Mouse (Mus musculus): Measurements from ENCODE around the gene Slc12a5. TPM values are rescaled to one million over a fixed set of nuclear protein-coding genes. Genes with fewer than 3 reads are reported as not detected.
A peak's percentile ranks its signal among the peaks of the same experiment; 100 is the strongest.

Slc12a5 gene
- polyA plus RNA-seq, 1 experiment from 2014 or later, result 0.63 TPM

DNA sequence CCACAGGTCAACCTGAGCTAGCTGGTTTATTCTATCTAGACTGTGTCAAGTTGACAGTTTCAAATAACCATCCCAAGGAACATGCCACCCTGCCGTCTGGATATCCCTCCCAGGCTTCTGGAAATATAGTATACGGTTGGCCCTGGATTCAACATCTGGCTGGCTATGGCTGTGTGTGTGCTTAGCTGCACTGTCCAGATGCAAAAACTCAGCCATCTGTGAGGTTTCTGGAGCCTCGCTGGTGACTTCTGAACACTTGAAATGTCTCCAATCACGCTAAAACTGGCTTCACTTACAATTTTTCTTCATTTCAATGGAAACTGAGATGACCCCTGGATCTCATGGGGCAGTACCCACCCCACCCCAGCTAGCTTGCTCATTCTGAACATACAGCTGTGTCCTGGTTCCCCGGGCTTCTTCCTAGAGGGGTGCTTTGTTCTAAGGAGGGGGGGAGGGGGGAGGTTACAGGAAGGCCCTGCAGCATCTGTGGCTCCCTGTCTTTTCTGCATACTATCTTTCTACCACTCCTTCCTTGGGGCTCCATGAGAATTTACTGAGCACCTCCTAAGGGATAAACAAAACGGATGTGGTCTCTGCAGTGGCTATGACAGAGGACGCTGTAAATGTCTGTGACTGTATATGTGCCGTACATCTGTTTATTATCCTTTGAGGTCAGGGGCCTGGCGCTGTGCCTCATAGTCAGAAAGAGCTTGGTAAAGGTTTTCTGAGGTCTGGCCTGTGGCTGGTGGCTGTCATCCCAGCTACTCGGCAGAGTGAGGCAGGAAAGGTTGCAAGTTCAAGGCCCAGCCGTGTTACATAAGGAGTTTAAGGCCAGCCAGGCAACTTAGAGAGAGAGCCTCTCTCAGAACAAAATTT is 29.7 kb upstream of the Slc12a5 start:
- Histone ChIP-seq H3K4me2 (no peak overlapping the region), H3K27ac (no peak overlapping the region), H3K27me3 (replicated peaks) (peaks cover 61% of the 10 kb centered on the region), H3K4me1 (no peaks in the 10 kb centered on the region), H3K4me3 (no peak overlapping the region), H3K36me3 (no peaks in the 10 kb centered on the region), H3K9ac (no peak overlapping the region), H3K9me3 (replicated peaks) (no peaks in the 10 kb centered on the region)
- ATAC-seq, result no peak
- 49% methylated on average over 11 of the region's 11 CpGs for WGBS (ENCODE audit: insufficient replicate concordance)

DNA sequence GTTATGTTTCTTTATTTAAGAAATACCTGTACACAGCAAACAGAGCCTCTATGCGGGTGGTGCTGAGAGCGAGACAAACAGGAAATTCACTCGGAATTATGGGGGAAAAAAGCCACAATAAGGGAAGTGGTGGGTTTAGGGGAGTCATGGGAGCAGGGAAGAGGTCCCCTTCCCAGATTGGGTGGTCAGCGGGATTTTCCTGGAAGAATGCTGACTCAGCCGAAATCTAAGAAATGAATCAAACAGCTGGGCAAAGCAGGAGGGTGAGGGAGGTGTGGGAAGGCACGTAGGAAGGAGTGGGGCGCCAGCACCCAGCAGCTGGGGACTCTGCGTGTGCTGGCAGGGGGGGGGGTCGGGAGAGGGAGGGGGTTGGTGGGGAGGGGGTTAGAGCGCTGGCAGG is 27.1 kb upstream of the Slc12a5 start:
- WGBS (ENCODE audit: insufficient replicate concordance), result 27% methylated on average over 9 of the region's 10 CpGs
- no peak for ATAC-seq
- Histone ChIP-seq H3K4me1 (peaks cover 3% of the 10 kb centered on the region; the same call in 1 of the 2 replicates), H3K27me3 (replicated peaks) (peaks cover 71% of the 10 kb centered on the region), H3K36me3 (no peaks in the 10 kb centered on the region), H3K4me2 (no peak overlapping the region), H3K27ac (no peak overlapping the region), H3K9me3 (replicated peaks) (no peaks in the 10 kb centered on the region), H3K4me3 (no peak overlapping the region), H3K9ac (no peak overlapping the region)

DNA sequence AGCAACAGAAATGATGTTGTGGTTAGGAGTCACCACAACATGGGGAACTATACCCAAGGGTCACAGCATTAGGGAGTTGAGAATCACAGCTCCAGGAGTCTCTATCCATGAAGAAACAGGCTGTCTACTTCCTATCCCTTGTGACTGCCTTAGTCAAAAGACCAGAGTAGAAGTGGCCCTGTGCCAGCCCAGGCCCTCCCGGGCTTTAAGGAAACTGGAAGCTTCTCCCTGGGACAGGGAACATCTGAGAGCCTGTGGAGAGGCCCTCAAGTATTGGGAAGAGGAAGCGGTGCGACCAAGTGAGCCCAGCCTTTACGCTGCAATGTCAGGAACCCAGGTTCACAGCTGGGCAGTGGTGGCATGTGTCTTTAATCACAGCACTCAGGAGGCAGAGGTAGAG is 24.6 kb upstream of the Slc12a5 start:
- peaks cover 95% of the 10 kb centered on the region for H3K27me3 ChIP-seq (replicated peaks)
- H3K9ac ChIP-seq, result no peak overlapping the region
- ATAC-seq, result no peak
- 50% methylated on average over 4 of the region's 4 CpGs for WGBS (ENCODE audit: insufficient replicate concordance)
- no peak overlapping the region for H3K4me3 ChIP-seq
- no peak overlapping the region for H3K27ac ChIP-seq
- H3K36me3 ChIP-seq, result no peaks in the 10 kb centered on the region
- no peak overlapping the region for H3K4me2 ChIP-seq
- no peaks in the 10 kb centered on the region for H3K9me3 ChIP-seq (replicated peaks)
- H3K4me1 ChIP-seq, result peaks cover 3% of the 10 kb centered on the region

DNA sequence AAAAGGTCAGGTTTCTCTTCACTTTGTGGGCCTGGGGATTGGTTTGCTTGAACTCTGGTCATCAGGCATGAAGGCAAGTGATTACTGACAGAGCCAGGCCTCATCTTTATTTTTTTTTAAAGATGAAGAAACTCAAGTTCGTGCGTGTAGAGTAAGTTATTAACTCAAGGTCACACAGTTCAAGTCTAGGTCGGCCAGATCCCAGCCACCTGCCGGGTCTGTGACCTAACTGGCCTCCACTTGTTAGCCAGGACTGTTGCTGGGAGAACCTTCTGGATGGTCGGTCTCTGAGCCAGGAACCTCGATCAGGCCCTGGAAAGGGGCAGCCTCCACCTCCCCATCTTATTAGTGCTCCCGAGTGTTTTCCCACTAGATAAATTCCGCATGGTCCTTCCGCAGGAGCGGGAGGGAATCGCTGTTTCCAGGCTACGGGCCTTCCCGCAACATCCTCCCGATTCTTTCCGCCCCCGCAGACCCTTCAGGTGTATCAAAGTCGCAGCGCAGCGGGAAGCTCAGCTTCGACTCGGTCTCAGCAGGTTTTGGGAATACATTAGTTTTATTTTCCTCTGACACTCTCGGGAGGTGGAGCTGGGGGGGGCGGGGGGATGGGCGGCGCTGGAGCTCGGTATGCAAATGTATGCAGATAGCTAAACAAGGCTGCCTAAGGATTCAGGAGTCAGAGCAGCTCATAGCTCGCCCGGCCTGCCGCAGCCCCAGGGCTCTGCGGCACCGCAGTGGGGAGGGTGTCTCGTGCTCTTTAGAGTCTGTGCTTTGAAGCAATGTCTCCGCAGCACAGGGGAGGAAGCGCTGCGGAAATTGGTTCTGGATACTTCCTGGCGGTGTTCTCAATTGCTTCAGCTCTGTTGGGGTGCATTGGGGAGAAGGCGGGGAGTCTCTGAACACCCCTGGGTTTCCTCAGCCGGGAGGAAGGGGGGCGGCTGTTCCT is 22.2 kb upstream of the Slc12a5 start:
- H3K4me1 ChIP-seq, result peaks cover 15% of the 10 kb centered on the region
- ATAC-seq, result 0 out of 2 replicates have a peak, but pooled peaks have one; percentile 49
- 4% methylated on average over 39 of the region's 39 CpGs for WGBS (ENCODE audit: insufficient replicate concordance)
- no peaks in the 10 kb centered on the region for H3K9me3 ChIP-seq (replicated peaks)
- no peak overlapping the region for H3K9ac ChIP-seq
- H3K4me3 ChIP-seq, result peak overlapping the region; percentile 29
- no peaks in the 10 kb centered on the region for H3K36me3 ChIP-seq
- H3K27me3 ChIP-seq (replicated peaks), result peaks cover 99% of the 10 kb centered on the region
- H3K27ac ChIP-seq, result no peak overlapping the region
- peak overlapping the region; percentile 51 for H3K4me2 ChIP-seq

DNA sequence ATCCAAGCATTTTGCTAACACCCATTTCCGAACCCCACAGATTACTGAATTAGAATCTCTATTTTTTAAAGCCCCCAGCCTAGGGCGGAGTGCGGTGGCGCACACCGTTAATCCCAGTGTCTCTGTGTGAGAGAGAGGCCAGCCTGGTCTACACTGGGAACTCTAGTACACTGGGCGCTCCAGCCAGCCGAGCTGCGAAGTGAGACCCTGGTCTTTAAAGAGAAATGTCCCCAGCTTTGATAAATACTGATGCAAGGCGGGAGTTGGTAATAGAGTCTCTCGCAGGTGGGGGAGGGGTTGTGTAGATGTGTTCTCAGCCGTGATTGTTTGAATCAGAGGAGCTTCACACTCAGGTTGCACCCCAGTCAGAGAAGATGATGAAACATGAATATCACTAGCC is 21.5 kb upstream of the Slc12a5 start:
- peak overlapping the region; percentile 51 for H3K4me2 ChIP-seq
- peak overlapping the region; percentile 29; the same call in 1 of the 2 replicates for H3K4me3 ChIP-seq
- 3% methylated on average over 11 of the region's 11 CpGs for WGBS (ENCODE audit: insufficient replicate concordance)

DNA sequence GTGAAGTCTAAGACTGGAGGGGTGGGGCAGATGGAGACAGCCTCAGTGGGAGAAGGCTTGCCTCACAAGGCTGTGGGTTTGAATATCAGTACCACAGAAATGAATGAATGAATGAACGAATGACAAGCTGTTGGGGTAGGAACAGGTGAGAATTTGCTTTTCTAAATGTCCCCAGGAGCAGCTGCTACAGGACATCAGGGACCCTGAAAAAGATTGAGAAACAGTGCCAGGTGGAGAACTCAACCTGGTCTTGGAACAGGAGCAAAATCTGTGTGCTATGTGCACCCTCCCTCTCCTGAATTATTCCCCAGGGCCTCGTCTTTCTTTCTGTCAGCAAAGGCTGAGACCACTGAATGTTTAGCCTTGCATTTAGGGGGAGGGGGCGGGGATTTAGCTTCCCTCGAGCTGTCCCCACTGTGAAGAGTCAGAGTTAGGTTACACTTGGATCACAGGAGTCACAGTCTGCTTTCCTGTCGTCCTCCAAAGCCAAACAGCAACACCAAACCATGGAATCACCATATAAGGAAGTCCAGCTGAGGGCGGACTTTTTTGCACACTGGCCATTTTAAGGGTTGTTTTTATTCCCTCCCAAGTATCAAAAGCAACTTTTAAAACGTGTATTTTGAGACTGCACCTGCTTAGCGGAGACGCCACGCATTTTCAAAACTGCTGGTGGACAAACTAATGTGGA is 20.3 kb upstream of the Slc12a5 start, which contains the start of gene Mmp9:
Gene Mmp9, plus strand, starts transcription at position 641 of the 691 bp plus-strand sequence.
- Histone ChIP-seq H3K27me3 (replicated peaks) (peaks cover 99% of the 10 kb centered on the region), H3K4me2 (no peak within 1 kb of the TSS), H3K27ac (no peak within 1 kb of the TSS), H3K9me3 (replicated peaks) (no peaks in the 10 kb centered on the region), H3K4me3 (no peak within 1 kb of the TSS), H3K36me3 (no peaks in the 10 kb centered on the region), H3K4me1 (peaks cover 15% of the 10 kb centered on the region), H3K9ac (no peak within 1 kb of the TSS)
- WGBS (ENCODE audit: insufficient replicate concordance), result 20% methylated on average over 10 of the region's 10 CpGs
- no peak for ATAC-seq

More for the DNA sequence above, 21.5 kb upstream of the Slc12a5 start:
- H3K36me3 ChIP-seq, result no peaks in the 10 kb centered on the region
- H3K4me1 ChIP-seq, result peaks cover 15% of the 10 kb centered on the region
- H3K27me3 ChIP-seq (replicated peaks), result peaks cover 99% of the 10 kb centered on the region
- H3K27ac ChIP-seq, result no peak overlapping the region
- no peak overlapping the region; the same call in 1 of the 2 replicates for H3K9ac ChIP-seq
- no peak for ATAC-seq
- no peaks in the 10 kb centered on the region for H3K9me3 ChIP-seq (replicated peaks)

DNA sequence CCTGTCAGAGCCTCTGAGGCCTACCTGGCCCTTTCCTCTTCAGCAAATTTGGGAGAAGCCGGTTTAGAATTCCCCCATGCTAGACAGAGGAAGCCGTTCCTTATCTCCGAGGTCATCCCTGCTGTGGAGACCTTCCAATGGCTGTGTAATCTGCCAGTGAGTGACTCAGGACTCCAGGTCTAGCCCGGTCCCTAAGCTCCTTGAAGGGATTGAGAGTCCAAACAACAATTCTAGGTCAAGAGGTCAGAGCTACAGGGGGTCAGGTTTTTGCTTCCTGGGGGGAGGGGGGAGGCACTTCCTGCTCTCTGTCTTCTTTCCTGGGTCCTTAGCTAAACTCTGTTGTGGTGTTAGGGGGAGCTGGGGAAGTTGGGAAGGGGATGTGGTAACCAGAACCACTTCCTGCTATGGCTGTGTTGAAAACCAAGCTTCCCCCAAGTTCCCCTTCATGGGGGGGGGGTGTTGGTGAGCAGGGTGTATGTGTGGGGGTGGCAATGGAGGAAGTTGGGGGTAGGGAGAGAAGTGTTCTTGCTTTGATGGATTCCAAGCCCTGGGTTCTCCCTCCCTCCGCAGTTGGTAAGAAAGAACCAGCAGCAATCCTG is 17.8 kb upstream of the Slc12a5 start:
- no peak overlapping the region for H3K9ac ChIP-seq
- peaks cover 15% of the 10 kb centered on the region for H3K4me1 ChIP-seq
- H3K9me3 ChIP-seq (replicated peaks), result no peaks in the 10 kb centered on the region
- peaks cover 99% of the 10 kb centered on the region for H3K27me3 ChIP-seq (replicated peaks)
- H3K4me2 ChIP-seq, result no peak overlapping the region
- no peak overlapping the region for H3K4me3 ChIP-seq
- 8% methylated on average over 5 of the region's 5 CpGs for WGBS (ENCODE audit: insufficient replicate concordance)
- ATAC-seq, result no peak
- no peaks in the 10 kb centered on the region for H3K36me3 ChIP-seq
- no peak overlapping the region for H3K27ac ChIP-seq

DNA sequence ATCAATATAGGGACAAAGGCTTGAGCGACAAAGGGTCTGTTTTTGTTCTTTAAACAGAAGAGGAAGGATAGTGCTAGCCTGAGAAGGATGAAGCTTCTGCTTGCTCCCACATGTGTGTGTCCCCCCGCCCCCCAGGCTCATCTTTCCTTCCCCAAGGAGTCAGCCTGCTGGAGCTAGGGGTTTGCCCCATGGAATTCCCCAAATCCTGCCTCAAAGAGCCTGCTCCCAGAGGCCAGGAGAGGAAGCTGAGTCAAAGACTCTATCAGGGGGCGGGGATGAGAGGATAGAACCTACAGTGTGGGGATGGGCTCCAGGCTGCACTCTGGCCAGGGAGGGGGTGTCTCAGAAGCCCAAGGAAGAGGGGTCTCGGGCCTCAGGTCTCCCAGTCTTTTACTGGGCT is 13.1 kb upstream of the Slc12a5 start:
- Histone ChIP-seq H3K9me3 (replicated peaks) (no peaks in the 10 kb centered on the region), H3K4me3 (no peak overlapping the region), H3K36me3 (no peaks in the 10 kb centered on the region), H3K27ac (no peak overlapping the region), H3K9ac (no peak overlapping the region), H3K4me1 (peaks cover 15% of the 10 kb centered on the region), H3K27me3 (replicated peaks) (peaks cover 99% of the 10 kb centered on the region), H3K4me2 (no peak overlapping the region)
- ATAC-seq, result no peak
- WGBS (ENCODE audit: insufficient replicate concordance), result 21% methylated on average over 4 of the region's 4 CpGs

DNA sequence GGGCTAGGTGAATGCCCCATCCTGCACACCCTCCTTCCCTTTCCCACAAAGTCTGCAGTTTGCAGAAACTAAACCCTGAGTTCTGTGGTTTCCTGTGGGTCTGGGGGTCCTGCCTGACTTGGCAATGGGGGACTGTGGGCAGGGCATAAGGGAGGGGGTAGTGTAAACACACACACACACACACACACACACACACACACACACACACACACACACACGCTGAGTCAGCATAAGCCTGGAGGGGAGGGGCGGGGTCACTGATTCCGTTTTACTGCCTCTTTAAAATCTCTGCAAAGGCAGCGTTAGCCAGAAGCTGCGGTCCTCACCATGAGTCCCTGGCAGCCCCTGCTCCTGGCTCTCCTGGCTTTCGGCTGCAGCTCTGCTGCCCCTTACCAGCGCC is 12.7 kb upstream of the Slc12a5 start:
- peaks cover 13% of the 10 kb centered on the region for H3K4me1 ChIP-seq
- no peak overlapping the region for H3K4me2 ChIP-seq
- H3K36me3 ChIP-seq, result no peaks in the 10 kb centered on the region
- H3K27ac ChIP-seq, result no peak overlapping the region
- ATAC-seq, result no peak
- no peak overlapping the region for H3K9ac ChIP-seq
- H3K9me3 ChIP-seq (replicated peaks), result no peaks in the 10 kb centered on the region
- WGBS (ENCODE audit: insufficient replicate concordance), result 6% methylated on average over 6 of the region's 7 CpGs
- H3K27me3 ChIP-seq (replicated peaks), result peaks cover 100% of the 10 kb centered on the region
- no peak overlapping the region for H3K4me3 ChIP-seq

DNA sequence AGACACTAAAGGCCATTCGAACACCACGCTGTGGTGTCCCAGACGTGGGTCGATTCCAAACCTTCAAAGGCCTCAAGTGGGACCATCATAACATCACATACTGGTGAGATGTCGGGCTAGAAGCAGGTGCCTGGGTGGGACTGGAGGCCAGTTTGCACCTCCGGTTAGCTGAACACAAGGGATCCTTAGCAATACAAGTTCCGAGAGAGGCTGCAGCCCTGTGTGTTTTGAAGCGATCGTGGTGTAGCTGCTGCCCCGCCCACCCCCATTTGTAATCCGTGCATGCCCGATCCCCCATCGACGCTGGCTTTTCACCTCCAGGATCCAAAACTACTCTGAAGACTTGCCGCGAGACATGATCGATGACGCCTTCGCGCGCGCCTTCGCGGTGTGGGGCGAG is 11.6 kb upstream of the Slc12a5 start:
- Histone ChIP-seq H3K27ac (no peak overlapping the region), H3K4me1 (peaks cover 15% of the 10 kb centered on the region), H3K36me3 (no peaks in the 10 kb centered on the region), H3K9ac (no peak overlapping the region), H3K9me3 (replicated peaks) (no peaks in the 10 kb centered on the region), H3K4me3 (no peak overlapping the region), H3K27me3 (replicated peaks) (peaks cover 100% of the 10 kb centered on the region), H3K4me2 (peak overlapping the region; percentile 3; the same call in 1 of the 2 replicates)
- WGBS (ENCODE audit: insufficient replicate concordance), result 10% methylated on average over 25 of the region's 25 CpGs
- no peak for ATAC-seq

DNA sequence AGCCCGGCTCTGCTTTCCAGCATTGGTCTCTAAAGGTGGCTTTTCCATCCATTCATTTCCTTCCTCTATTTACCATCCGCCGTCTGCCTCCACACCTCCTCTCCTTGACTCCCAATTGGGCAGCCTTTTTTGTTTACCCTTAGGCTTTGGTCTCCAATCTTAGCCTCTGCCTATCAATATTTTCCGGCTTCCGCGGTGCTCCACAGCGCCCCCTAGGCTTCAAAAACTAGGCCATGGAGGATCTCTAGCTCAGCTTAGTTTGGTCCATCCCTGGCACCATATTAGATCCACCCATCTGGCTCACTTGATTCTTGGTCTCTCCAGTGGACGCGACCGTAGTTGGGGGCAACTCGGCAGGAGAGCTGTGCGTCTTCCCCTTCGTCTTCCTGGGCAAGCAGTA is 10.1 kb upstream of the Slc12a5 start:
- Histone ChIP-seq H3K9me3 (replicated peaks) (no peaks in the 10 kb centered on the region), H3K4me1 (peaks cover 15% of the 10 kb centered on the region), H3K27me3 (replicated peaks) (peaks cover 96% of the 10 kb centered on the region), H3K27ac (no peak overlapping the region), H3K36me3 (no peaks in the 10 kb centered on the region), H3K9ac (no peak overlapping the region), H3K4me3 (no peak overlapping the region), H3K4me2 (no peak overlapping the region)
- 20% methylated on average over 13 of the region's 13 CpGs for WGBS (ENCODE audit: insufficient replicate concordance)
- no peak for ATAC-seq

All from liver, embryonic 12.5 days (tissue).